Mouse (Mus musculus) fat pad, adult 2 months (tissue): ENCODE data around the gene Bbx.

ENCODE experiments used
- DNase-seq: peaks from one replicate; pipeline ENCODE4 v3.0.0-alpha.2; 2011; ENCODE audit warnings: low read depth, low spot score; ENCODE audit errors: extremely low read depth

Gene Bbx

GRCm38 (mm10) chr16:50242444-50242843, 189.7 kb downstream of the Bbx start:
- no peak for DNase-seq

- no peak for DNase-seq
These were observed 190.6 kb downstream of the Bbx start for GRCm38 (mm10) chr16:50241604-50242003.

- DNase-seq, result no peak
These were observed 197.0 kb downstream of the Bbx start for GRCm38 (mm10) chr16:50235231-50235630.

GRCm38 (mm10) chr16:50230624-50231023, 201.6 kb downstream of the Bbx start:
- DNase-seq, result no peak

GRCm38 (mm10) chr16:50228833-50229232, 203.4 kb downstream of the Bbx start:
- DNase-seq, result no peak

- no peak for DNase-seq
These were observed 205.9 kb downstream of the Bbx start for GRCm38 (mm10) chr16:50226274-50226673.

GRCm38 (mm10) chr16:50224946-50225345, 207.2 kb downstream of the Bbx start:
- no peak for DNase-seq

GRCm38 (mm10) chr16:50220734-50221501, 211.3 kb downstream of the Bbx start:
- DNase-seq, result no peak

- no peak for DNase-seq
These were observed 215.1 kb downstream of the Bbx start for GRCm38 (mm10) chr16:50217084-50217483.

- DNase-seq, result no peak
These were observed 220.5 kb downstream of the Bbx start for GRCm38 (mm10) chr16:50211727-50212126.

GRCm38 (mm10) chr16:50211231-50211630, 221.0 kb downstream of the Bbx start:
- no peak for DNase-seq

GRCm38 (mm10) chr16:50210742-50211141, 221.4 kb downstream of the Bbx start:
- DNase-seq, result no peak

GRCm38 (mm10) chr16:50204944-50205343, 227.2 kb downstream of the Bbx start:
- DNase-seq, result no peak

GRCm38 (mm10) chr16:50201546-50202151, 230.5 kb downstream of the Bbx start:
- no peak for DNase-seq

GRCm38 (mm10) chr16:50200214-50200613, 232.0 kb downstream of the Bbx start:
- DNase-seq, result no peak

GRCm38 (mm10) chr16:50196118-50196517, 236.1 kb downstream of the Bbx start:
- DNase-seq, result no peak

- DNase-seq, result no peak
These were observed 239.6 kb downstream of the Bbx start for GRCm38 (mm10) chr16:50192626-50193025.

- DNase-seq, result no peak
These were observed 243.1 kb downstream of the Bbx start for GRCm38 (mm10) chr16:50189108-50189507.

GRCm38 (mm10) chr16:50186604-50187003, 245.6 kb downstream of the Bbx start:
- no peak for DNase-seq

GRCm38 (mm10) chr16:50185041-50185440, 247.1 kb downstream of the Bbx start:
- DNase-seq, result peak; percentile 14

GRCm38 (mm10) chr16:50182988-50183387, 249.2 kb downstream of the Bbx start:
- DNase-seq, result no peak

- no peak for DNase-seq
These were observed 249.6 kb downstream of the Bbx start for GRCm38 (mm10) chr16:50182561-50182960.

GRCm38 (mm10) chr16:50172760-50173159, 259.4 kb downstream of the Bbx start:
- no peak for DNase-seq
